Mouse (Mus musculus): Measurements from ENCODE around the gene Pdzph1. TPM values are rescaled to one million over a fixed set of nuclear protein-coding genes. Genes with fewer than 3 reads are reported as not detected.

The Pdzph1 gene
- not detected for total RNA-seq (2018; cell fraction: chromatin; rRNA removed)
- total RNA-seq (2018; cell fraction: cytosol; rRNA removed) = not detected
- total RNA-seq (2018; cell fraction: nucleus; rRNA removed) = not detected
- polyA plus RNA-seq (2018) = not detected in 3 replicates

- Histone ChIP-seq H3K79me2 (ENCODE audit: inconsistent target) (no peaks in the 10 kb centered on the region), H3K36me3 (ENCODE audit: inconsistent target) (no peaks in the 10 kb centered on the region), H3K27ac (no peak within 1 kb of the TSS), H3K4me3 (ENCODE audit: inconsistent target) (no peak within 1 kb of the TSS)
- WGBS (ENCODE audit: missing documents) = 95% methylated on average over 6 of the region's 6 CpGs
Measured at GRCm38 (mm10) chr17:58991275-58991674, at the start of gene Pdzph1. Gene Pdzph1, minus strand, starts transcription at chr17:58991375.

- H3K4me3 ChIP-seq (ENCODE audit: inconsistent target) = no peak overlapping the region
- H3K36me3 ChIP-seq (ENCODE audit: inconsistent target) = no peaks in the 10 kb centered on the region
- 37% methylated on average over 5 of the region's 5 CpGs for WGBS (ENCODE audit: missing documents)
- H3K27ac ChIP-seq = no peak overlapping the region
- H3K79me2 ChIP-seq (ENCODE audit: inconsistent target) = no peaks in the 10 kb centered on the region
Measured at GRCm38 (mm10) chr17:59039754-59040153, 48.6 kb upstream of the Pdzph1 start.

- Histone ChIP-seq H3K36me3 (ENCODE audit: inconsistent target) (no peaks in the 10 kb centered on the region), H3K4me3 (ENCODE audit: inconsistent target) (no peak overlapping the region), H3K27ac (no peak overlapping the region), H3K79me2 (ENCODE audit: inconsistent target) (no peaks in the 10 kb centered on the region)
- 88% methylated on average over 3 of the region's 3 CpGs for WGBS (ENCODE audit: missing documents)
Measured at GRCm38 (mm10) chr17:59033445-59033844, 42.3 kb upstream of the Pdzph1 start.

- no peaks in the 10 kb centered on the region for H3K79me2 ChIP-seq (ENCODE audit: inconsistent target)
- no peak overlapping the region for H3K27ac ChIP-seq
- no peak overlapping the region for H3K4me3 ChIP-seq (ENCODE audit: inconsistent target)
- no peaks in the 10 kb centered on the region for H3K36me3 ChIP-seq (ENCODE audit: inconsistent target)
- 84% methylated on average over 3 of the region's 3 CpGs for WGBS (ENCODE audit: missing documents)
Measured at GRCm38 (mm10) chr17:59026336-59026735, 35.2 kb upstream of the Pdzph1 start.

- WGBS (ENCODE audit: missing documents) = 81% methylated on average over 6 of the region's 6 CpGs
- Histone ChIP-seq H3K4me3 (ENCODE audit: inconsistent target) (no peak overlapping the region), H3K27ac (no peak overlapping the region), H3K79me2 (ENCODE audit: inconsistent target) (no peaks in the 10 kb centered on the region), H3K36me3 (ENCODE audit: inconsistent target) (no peaks in the 10 kb centered on the region)
Measured at GRCm38 (mm10) chr17:59024502-59024901, 33.3 kb upstream of the Pdzph1 start.

- Histone ChIP-seq H3K27ac (no peak overlapping the region), H3K4me3 (ENCODE audit: inconsistent target) (no peak overlapping the region), H3K36me3 (ENCODE audit: inconsistent target) (no peaks in the 10 kb centered on the region), H3K79me2 (ENCODE audit: inconsistent target) (no peaks in the 10 kb centered on the region)
- 85% methylated on average over 5 of the region's 5 CpGs for WGBS (ENCODE audit: missing documents)
Measured at GRCm38 (mm10) chr17:59023971-59024370, 32.8 kb upstream of the Pdzph1 start.

GRCm38 (mm10) chr17:59018666-59019065, 27.5 kb upstream of the Pdzph1 start:
- Histone ChIP-seq H3K4me3 (ENCODE audit: inconsistent target) (no peak overlapping the region), H3K36me3 (ENCODE audit: inconsistent target) (no peaks in the 10 kb centered on the region), H3K79me2 (ENCODE audit: inconsistent target) (no peaks in the 10 kb centered on the region), H3K27ac (no peak overlapping the region)
- WGBS (ENCODE audit: missing documents) = 96% methylated on average over 4 of the region's 4 CpGs

GRCm38 (mm10) chr17:59013091-59013459, 21.9 kb upstream of the Pdzph1 start, which contains the start of gene Nudt12:
Gene Nudt12, minus strand, starts transcription at chr17:59013372.
- WGBS (ENCODE audit: missing documents) = 2% methylated on average over 22 of the region's 22 CpGs
- Histone ChIP-seq H3K27ac (no peak within 1 kb of the TSS), H3K79me2 (ENCODE audit: inconsistent target) (no peaks in the 10 kb centered on the region), H3K36me3 (ENCODE audit: inconsistent target) (no peaks in the 10 kb centered on the region), H3K4me3 (ENCODE audit: inconsistent target) (peak within 1 kb of the TSS; percentile 35)

GRCm38 (mm10) chr17:59012421-59013090, 21.4 kb upstream of the Pdzph1 start:
- no peaks in the 10 kb centered on the region for H3K79me2 ChIP-seq (ENCODE audit: inconsistent target)
- no peaks in the 10 kb centered on the region for H3K36me3 ChIP-seq (ENCODE audit: inconsistent target)
- no peak overlapping the region for H3K27ac ChIP-seq
- 5% methylated on average over 15 of the region's 15 CpGs for WGBS (ENCODE audit: missing documents)
- peak overlapping the region; percentile 35 for H3K4me3 ChIP-seq (ENCODE audit: inconsistent target)

GRCm38 (mm10) chr17:59011546-59012307, 20.6 kb upstream of the Pdzph1 start:
- no peak overlapping the region for H3K4me3 ChIP-seq (ENCODE audit: inconsistent target)
- H3K27ac ChIP-seq = no peak overlapping the region
- H3K79me2 ChIP-seq (ENCODE audit: inconsistent target) = no peaks in the 10 kb centered on the region
- WGBS (ENCODE audit: missing documents) = 87% methylated on average over 13 of the region's 13 CpGs
- no peaks in the 10 kb centered on the region for H3K36me3 ChIP-seq (ENCODE audit: inconsistent target)

- WGBS (ENCODE audit: missing documents) = 76% methylated on average over 5 of the region's 5 CpGs
- H3K27ac ChIP-seq = no peak overlapping the region
- H3K79me2 ChIP-seq (ENCODE audit: inconsistent target) = no peaks in the 10 kb centered on the region
- no peaks in the 10 kb centered on the region for H3K36me3 ChIP-seq (ENCODE audit: inconsistent target)
- H3K4me3 ChIP-seq (ENCODE audit: inconsistent target) = no peak overlapping the region
Measured at GRCm38 (mm10) chr17:58973237-58973636, 17.9 kb downstream of the Pdzph1 start.

- Histone ChIP-seq H3K4me3 (ENCODE audit: inconsistent target) (no peak overlapping the region), H3K79me2 (ENCODE audit: inconsistent target) (no peaks in the 10 kb centered on the region)
- 29% methylated on average over 3 of the region's 3 CpGs for WGBS (ENCODE audit: missing documents)
Measured at GRCm38 (mm10) chr17:58959905-58960304, 31.3 kb downstream of the Pdzph1 start.

GRCm38 (mm10) chr17:58957055-58957454, 34.1 kb downstream of the Pdzph1 start:
- no peak overlapping the region for H3K4me3 ChIP-seq (ENCODE audit: inconsistent target)
- no peaks in the 10 kb centered on the region for H3K36me3 ChIP-seq (ENCODE audit: inconsistent target)
- 86% methylated on average over 1 of the region's 1 CpGs for WGBS (ENCODE audit: missing documents)
- no peaks in the 10 kb centered on the region for H3K79me2 ChIP-seq (ENCODE audit: inconsistent target)
- H3K27ac ChIP-seq = no peak overlapping the region

More at GRCm38 (mm10) chr17:58959905-58960304, 31.3 kb downstream of the Pdzph1 start:
- Histone ChIP-seq H3K36me3 (ENCODE audit: inconsistent target) (no peaks in the 10 kb centered on the region), H3K27ac (no peak overlapping the region)

GRCm38 (mm10) chr17:58943015-58943822, 48.0 kb downstream of the Pdzph1 start:
- no peaks in the 10 kb centered on the region for H3K36me3 ChIP-seq (ENCODE audit: inconsistent target)
- no peak overlapping the region for H3K27ac ChIP-seq
- H3K4me3 ChIP-seq (ENCODE audit: inconsistent target) = no peak overlapping the region
- no peaks in the 10 kb centered on the region for H3K79me2 ChIP-seq (ENCODE audit: inconsistent target)
- 80% methylated on average over 10 of the region's 10 CpGs for WGBS (ENCODE audit: missing documents)
